Mouse (Mus musculus) embryo, embryonic 10 days (tissue): ENCODE measurements around the gene Utp6.
"Not testable (repeated sequence)": the region's sequence is repeated elsewhere in the genome, so short reads cannot be mapped to it uniquely, and the experiment has no call there.

ENCODE experiments used
- DNase-seq: peaks from one replicate; pipeline ENCODE4 v3.0.0-alpha.2; 2015; ENCODE audit warnings: low spot score

Gene Utp6

DNA sequence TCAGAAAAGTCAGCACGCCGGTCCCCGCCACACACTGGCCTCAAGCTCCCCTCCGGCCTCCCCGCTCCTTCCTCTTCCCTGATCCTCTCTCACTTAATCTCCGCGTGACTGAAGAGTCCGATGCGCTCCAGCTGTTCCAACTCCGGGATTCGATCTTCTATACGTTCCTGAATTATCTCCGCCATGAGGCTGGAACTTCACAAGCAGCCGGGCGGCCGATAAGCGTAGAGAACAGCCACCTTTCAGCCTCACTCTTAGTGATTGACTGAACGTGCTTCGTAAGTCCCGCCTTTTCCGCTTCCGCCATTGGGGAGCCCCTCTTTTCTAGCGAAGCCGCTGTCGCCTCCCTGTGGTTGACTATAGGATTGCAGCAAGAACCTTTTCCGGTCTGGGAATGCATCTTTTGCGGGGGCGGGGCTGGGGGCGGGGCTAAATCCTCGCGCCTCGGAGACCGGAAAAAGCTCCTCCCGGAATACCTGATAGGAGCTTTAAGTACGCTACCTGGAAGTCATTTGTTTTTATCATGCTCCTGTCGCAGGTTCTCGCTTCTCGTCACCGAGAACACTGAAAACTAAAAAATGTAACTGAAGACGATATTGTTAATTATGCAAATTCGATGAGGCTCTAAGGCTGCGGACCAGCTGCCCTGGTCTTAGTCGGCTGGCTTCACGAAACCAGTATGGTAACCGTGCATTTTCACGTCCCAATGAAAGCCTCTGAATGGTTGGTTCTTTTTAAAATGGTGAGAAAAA, at the start of gene Utp6:
Gene Utp6 (minus strand): TSS at position 266 of the 752 bp plus-strand sequence.
- DNase-seq: peak; percentile 100

DNA sequence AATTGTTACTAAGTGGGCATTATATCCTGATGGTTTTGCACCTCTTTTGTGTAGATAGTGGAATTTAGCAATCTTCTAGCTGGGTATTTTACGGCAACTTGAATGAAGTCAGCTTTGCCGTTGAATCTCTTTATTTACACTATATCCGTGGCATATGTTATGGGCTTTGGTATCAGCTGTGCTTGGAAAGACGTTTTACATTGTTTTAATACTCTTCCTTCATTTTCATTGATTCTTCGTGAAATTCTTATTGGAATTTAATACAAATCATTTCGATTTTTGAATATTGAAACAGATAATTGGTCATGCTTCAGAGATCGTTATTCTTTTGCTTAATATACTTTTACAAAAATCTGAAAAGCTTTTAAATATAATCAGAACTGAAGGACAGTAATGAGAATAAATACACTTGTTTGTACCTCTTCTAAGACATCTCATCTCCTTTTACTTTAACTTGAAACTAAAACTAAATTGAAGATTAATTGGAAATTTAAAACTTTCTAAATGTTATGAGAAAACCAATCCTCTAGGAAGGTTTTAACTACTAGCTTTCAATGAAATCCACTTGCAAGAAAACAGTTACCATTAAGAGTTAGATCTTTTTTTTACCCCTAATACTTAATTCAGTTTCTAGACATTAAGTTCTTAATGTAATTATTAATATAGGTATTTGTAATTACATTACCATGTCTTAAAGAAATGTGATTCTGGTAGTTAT, 32.2 kb upstream of the Utp6 start:
- DNase-seq: no peak

DNA sequence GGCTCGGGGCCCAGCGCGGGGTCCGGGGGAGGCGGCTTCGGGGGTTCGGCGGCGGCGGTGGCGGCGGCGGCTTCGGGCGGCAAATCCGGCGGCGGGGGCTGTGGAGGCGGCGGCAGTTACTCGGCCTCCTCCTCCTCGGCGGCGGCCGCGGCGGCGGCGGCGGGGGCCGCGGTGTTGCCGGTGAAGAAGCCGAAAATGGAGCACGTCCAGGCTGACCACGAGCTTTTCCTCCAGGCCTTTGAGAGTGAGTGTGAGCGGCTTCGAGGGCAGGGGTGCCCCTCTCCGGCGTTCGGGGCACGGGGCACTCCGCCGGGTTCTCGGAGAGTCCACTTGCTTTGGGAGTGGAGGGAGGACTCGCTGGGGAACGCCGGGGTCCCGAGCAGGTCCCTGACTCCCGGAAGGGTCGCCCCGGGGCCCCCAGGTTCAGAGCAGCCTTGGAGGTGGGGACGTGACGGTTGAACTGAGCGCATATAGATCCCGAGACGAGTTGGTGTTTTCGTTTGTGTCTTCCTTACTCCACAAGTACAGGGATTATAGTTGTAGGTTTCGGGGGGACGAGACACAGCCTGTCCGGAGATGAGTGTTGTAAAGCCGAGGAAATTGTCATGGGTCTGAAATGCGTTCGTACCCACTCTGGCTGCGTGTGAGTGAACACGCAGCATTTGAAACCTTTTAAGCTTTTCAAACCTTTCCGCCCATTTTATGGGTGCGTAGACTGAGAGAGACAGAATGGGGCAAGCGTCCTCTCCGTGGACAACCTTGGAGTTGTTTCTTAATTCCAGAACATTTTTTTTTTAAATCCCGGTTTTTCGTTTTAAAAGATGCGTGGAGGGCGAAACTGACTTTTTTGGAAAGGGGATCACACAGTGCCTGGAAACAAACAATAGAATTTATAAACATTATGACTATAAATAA, 31.4 kb upstream of the Utp6 start:
- DNase-seq: peak; percentile 62

DNA sequence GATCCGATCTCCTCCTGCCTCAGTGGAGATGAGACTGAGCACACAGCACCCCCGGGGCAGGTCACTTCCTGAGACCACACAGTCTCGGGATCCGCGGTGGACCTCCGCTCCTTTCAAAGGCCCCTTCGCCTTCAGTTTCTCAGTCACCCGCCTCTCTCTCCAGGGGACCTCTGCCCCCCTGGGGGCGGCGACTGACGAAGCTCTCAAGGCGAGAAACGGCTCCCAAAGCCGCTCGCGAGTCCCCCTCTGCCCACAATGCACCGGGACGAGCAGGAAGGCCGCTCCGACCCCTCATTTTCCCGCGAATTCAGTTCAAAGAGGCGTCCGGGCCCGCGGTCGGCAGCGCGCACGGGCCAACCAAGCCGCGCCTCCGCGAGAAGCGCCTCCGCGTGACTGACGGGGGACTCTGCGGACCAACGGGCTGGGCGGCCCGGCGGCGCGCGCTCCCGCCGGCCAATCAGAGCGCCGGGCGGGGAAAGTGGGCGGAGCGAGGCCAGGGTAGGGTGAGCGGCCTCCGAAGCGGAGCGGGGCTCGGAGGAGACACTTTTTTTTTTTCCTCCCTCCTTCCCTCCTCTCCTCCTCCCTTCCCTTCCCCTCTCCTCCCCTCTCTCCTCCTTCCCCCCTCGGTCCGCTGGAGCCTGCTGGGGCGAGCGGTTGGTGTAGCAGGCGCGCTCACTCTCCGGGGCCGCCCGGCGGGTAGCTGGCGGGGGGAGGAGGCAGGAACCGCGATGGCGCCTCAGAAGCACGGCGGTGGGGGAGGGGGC, 30.6 kb upstream of the Utp6 start, which contains the start of gene Suz12:
Gene Suz12 (plus strand): TSS at position 515 of the 764 bp plus-strand sequence.
- peak; percentile 98 for DNase-seq

DNA sequence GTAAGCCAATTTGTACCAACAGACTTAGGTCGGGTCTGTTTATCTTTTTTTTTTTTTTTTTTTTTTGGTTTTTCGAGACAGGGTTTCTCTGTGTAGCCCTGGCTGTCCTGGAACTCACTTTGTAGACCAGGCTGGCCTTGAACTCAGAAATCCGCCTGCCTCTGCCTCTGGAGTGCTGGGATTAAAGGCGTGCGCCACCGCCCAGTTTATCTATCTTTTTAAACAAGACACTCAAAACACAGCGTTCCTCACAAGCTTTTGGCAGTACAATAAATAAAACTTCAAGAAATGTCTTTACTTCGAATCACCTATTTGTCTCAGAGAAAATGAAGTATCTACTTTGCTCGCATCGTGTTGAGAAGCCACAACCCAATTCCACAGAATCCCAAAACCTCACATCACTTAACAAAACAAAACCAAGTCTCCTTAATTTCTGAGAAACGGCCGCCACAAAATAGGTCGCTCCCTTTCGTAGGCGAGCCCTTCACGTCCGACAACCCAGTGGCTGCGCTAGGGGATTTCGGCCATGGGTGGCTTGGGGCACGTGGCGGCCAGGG, 29.9 kb upstream of the Utp6 start:
- no peak for DNase-seq

DNA sequence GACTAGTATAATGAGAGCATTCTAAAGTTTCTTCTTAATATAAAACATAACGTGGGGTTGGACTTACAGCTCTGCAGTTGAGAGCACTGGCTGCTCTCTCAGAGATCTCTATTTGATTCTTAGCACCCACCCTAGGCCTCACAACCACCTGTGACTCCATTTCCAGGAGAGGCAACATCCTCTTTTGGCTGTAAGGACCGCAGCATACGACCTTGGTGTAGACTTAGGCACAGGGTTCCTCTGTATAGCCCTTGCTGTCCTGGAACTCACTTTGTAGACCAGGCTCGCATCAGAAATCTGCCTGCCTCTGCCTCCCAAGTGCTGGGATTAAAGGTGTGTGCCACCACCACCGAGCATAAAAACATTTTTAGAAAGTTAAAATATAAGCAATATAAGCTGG, 29.4 kb upstream of the Utp6 start:
- DNase-seq: no peak

DNA sequence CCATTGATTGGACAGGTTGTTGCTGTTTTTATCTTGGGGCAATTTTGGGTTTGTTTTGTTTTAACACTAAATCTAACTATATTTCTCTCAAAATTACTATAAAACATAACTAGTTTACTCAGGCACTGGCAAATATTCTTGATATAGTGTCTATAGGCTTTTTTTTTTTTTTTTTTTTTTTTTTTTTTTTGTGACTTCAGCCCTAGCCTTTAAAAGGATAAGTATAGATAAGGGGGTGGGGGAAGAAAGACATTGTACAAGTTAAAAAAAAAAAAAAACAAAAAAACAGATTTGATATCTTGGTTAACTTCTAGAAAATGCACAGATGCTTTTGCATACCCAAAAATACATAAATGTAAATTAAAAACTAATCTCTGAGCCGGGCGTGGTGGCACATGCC, 27.9 kb upstream of the Utp6 start:
- DNase-seq: no peak

DNA sequence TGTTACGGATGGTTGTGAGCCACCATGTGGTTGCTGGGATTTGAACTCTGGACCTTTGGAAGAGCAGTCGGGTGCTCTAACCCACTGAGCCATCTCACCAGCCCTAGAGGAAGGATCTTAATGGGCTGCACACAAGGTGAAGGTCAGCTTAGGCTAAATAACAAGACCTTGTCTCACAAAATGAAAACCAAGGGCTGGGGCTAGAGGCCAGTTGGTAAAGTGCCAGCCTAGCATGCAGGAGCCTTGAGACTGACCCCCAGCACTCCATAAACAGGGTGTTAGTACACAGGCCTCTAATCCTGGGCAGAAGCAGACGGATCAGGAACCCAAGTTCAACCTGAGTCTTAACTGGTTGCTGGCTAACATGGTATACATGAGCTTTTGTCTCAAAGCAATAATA, 25.7 kb upstream of the Utp6 start:
- no peak for DNase-seq

DNA sequence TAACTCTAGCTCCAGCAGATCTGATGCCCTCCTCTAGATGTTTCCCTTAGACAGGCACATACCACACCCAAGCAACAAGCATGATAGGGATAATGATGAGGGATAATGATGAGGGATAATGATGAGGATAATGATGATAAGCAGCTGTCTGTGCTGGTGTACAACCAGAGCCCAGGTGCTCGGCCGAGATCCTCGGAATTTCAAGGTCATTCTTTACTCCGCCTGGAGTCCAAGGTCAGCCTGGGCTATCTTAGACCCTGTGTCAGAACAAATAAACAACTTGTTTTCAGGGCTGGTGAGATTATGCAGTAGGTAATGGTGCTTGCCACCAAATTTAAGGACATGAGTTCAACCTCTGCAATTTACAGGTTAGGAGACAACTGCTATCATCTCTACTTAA, 24.7 kb upstream of the Utp6 start:
- no peak for DNase-seq

DNA sequence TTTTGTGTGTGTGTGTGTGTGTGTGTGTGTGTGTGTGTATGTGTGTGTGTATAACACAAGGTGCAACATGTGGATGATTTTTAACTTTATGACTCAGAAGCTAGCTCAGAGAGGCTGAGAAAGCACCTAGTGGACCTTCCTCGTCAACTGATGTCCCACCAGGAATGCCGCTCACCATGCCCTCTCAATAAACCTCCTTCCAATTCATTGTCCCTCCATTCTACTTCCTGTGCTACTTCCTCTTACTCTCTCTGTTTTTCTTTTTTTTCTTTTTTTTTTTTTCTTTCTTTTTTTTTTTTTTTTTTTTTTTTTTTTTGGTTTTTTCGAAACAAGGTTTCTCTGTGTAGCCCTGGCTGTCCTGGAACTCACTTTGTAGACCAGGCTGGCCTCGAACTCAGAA, 15.6 kb upstream of the Utp6 start:
- not testable (repeated sequence) for DNase-seq

DNA sequence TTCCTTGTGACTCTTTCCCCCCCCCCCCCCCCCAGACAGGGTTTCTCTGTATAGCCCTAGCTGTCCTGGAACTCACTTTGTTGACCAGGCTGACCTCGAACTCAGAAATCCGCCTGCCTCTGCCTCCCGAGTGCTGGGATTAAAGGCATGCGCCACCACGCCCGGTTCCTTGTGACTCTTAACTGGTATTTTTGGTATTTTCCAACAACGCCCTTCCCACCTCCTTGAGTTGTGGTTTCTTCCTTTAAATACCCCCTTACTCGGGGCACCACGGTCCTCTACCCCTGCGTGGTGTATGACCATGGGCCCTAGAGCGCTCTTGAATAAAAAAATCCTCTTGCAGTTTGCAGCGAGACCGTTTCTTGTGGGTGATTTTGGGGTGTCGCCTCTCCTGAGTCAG, 14.9 kb upstream of the Utp6 start:
- not testable (repeated sequence) for DNase-seq

DNA sequence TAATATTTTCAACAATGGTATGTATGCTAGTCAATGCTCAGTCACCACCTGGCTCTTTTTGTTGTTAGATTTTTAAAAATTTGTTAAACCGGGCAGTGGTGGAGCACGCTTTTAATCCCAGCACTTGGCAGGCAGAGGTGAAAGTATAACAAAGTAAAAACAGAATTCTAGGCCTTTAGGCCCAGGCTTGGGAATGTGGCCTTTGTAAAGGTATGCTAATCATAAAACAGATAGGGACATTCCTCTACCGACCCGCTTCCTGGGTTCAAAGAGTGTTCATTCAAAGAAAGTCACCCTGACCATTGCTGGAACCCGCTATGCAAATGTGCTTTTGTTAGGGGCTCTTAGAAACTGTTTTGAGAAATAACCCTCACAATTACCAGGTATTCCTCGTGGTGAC, 14.5 kb upstream of the Utp6 start:
- DNase-seq: not testable (repeated sequence)

DNA sequence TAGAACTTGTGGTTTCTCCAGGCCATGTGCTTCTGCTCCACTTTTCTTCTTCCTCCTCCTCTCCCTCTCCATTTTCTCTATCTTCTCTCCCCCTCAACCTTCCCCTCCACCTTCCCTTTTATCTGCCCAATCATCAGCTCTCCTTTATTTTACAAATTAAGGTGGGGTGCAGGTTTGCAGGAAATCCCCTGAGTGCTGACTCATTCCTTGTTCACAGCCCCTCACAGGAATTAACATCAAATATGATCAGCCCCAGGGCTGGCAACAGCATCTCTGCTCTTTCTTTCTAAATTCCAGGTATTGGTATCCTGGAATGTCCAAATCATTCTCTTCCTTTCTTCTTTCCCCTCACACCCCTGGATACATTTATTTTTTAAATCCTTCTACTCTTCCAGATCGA, 14.0 kb upstream of the Utp6 start:
- DNase-seq: no peak

DNA sequence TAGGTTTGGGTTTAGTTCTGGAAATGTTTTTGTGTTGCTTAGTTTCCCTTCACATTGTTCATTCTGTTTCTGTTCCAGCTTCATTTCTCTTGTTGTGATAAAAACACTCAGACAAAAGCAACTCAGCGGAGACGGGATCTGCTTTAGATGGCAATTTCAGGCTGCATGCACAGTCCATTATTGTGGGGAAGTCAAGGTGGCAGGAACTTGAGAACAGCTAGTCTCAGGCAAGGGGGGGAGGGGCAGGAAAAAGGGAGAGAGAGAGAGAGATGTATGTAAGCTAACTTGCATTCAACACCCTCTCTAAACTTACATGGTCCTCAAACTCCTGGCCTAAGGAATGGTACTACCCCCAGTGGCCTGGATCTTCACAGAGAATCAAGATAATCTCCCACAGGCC, 13.2 kb upstream of the Utp6 start:
- DNase-seq: no peak

DNA sequence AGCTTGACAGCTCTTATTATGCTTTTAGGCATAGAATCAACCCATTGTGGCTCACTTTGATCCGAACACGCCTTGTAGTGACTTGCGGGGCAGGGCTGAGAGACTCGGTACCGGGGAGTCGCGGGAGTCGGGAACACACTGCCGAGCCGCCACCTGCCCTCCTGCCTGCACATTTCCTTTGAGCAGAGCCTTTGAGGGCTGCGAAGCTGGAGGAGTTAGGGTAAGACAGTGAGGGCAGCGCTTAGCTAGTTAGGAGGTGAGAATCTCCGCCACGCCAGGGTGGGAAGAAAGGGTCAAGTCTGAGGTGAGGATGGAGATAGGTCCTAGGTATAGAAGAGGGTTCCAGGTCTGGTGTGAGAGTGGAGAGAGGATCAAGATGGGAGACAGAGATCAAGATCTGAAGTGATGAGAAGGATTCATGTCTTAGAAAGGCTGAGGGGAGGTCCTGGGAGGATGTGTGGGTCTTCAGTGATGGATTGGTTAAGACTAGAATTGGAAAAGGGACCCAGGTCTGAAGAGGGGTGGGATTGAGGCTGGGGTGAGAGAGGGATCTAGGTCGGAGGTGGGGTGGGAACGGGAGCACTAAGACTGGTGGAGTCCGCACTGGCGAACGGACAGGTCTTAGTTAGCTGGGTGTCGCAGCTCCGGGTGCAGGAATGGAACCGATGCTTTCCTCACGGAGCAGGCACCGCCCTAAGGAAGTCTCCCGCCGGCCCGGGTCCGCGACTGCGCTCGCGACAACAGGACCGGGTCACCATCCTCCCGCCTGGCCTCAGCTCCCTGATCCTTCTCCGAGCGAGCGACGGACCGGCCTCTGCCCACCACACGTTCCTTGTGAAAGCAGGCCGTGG, 11.7 kb upstream of the Utp6 start:
- DNase-seq: peak; percentile 67

DNA sequence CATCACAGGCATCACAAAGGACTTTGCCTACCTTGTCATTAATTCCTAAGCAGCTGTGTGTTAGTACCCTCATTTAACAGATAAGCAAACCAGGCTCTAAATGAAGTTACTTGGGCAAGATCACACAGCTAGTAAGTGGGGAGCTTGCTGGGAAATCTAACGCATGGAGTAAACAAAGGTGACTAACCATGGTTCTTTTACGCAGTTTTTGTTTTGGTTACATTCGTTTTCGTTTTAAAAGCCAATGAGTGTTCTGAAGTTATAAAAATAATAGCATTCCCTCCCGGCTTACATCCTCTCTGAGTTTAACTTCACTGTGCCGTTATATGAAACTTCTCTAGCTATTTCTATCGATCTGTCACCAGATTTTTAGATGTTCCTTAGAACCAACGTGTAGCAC, 10.9 kb upstream of the Utp6 start:
- DNase-seq: no peak

DNA sequence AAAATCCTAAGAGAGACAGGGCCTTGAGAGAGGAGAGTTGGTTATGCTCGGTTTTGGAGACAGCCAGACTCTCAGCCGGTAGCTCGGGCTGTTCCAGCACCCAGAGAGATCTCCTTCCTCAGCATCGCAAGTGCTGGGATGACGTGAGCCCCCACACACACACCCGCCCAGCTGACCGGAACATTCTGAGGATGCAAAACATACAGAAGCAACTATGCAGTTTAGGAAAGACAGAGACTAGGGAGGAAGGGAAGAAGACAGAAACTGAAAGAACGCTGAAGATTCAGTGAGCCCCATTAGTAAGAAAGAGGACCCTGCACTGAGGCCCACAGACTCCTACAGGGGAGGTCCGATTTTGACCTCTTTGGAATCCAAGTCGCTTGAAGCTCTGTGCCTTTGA, 5.6 kb upstream of the Utp6 start:
- no peak for DNase-seq

DNA sequence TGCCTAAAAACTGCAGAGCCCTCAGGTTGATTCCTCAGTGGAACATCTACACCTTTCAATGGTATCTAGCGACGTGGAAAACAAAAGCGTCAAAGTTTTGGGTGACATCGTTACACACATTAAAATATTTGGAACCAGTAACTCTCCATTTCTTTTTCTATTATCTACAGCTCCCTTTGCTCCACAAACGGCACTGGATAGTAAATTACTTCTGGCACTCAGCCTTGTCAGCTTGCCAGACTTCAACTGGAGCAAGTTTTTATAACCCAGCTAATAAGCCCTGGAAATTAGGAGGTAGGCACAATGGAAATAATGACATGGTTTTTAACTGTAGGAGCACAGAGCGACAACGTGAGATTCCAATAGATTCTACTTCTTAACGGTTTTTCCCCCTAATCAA, 3.7 kb upstream of the Utp6 start:
- no peak for DNase-seq

DNA sequence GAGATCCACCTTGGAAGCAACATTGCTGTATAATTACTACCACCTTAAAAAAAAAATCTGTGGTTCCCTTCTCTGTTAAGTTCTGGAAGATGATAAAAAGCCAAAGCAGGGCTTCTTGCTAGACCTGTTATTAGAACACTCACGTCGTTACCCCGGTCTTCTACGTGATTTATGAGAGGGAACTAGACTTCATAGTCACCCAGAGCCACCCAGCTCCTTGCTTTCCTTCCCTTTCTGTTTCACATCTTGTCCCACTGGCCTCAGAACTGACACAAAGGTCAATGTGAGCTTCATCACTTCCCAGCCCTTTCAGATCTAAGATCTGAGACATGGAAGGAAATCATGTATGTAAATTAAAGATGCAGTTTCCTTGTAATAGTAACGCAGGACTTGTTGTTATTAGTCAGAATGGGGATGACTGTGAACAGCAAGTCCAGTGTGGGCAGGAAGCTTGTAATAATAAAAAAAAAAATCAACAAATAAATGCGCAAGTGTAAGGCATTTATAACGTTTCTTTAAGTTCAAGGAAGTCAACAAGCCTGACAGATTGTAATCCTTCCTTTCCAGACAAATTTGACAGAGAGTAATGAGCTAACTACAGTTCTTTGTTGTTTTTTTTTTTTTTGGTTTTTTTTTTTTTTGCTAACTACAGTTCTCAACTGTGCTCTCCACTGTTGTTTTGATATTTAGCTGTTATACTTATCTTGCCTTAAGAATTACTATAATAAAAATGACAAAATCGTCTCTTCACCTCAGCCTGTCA, 1.2 kb upstream of the Utp6 start:
- peak; percentile 21 for DNase-seq

DNA sequence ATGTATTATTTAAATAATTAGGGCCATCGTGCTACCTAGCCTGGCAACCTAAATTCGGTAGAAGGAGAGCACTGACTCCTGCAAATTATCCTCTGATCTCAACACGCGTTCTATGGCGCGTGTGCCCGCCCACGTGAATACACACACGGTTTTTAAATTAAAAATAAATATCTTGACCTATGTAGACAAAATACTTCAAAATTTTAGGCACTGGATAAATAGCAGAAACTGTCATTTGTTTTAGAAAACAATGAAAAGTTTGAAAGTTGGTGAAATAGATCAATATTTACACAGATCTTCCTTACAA, 640 bp upstream of the Utp6 start:
- DNase-seq: no peak
